Mouse (Mus musculus): ENCODE results near the gene Rfx3. TPM values are rescaled to one million over a fixed set of nuclear protein-coding genes. Genes with fewer than 3 reads are reported as not detected.

The Rfx3 gene
- polyA plus RNA-seq, 1 experiment = 29.7 TPM

DNA sequence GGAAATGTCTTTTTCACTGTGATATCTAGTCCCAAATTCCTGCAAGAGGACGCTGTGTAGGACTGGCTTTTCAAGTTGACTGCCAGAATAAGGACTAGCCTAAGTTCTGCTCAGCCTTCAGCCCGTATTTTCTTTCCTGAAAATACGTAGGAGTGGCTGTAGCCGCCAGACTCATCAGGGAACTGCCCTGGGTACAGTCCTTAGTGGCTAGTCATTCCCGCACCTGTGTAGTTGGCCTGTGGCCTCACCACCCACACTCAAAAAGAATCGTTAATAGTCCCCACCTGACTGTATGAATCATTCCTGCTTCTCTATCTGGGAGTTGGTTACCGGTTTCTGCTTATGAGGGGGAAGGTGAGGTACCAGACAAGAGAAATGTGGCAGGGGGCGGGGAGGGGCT is 272.1 kb downstream of the Rfx3 start:
- Histone ChIP-seq H3K36me3 (ENCODE audit: control insufficient read depth, insufficient read depth, low read length) (no peaks in the 10 kb centered on the region), H3K4me3 (ENCODE audit: control insufficient read depth, low read depth, low read length) (no peak overlapping the region), H3K4me1 (ENCODE audit: control insufficient read depth, insufficient read depth, low read length) (no peaks in the 10 kb centered on the region), H3K27ac (ENCODE audit: control insufficient read depth, insufficient read depth, low read depth, low read length) (no peak overlapping the region), H3K27me3 (ENCODE audit: control insufficient read depth, insufficient read depth, low read length) (no peaks in the 10 kb centered on the region)
- no peak for TF ChIP-seq CTCF (IDR thresholded peaks at IDR 0.05; ENCODE audit: control insufficient read depth, insufficient read depth, insufficient replicate concordance, low read depth, low read length)
- no peak for TF ChIP-seq POLR2A (IDR thresholded peaks at IDR 0.05; ENCODE audit: control insufficient read depth, low read depth, low read length)

DNA sequence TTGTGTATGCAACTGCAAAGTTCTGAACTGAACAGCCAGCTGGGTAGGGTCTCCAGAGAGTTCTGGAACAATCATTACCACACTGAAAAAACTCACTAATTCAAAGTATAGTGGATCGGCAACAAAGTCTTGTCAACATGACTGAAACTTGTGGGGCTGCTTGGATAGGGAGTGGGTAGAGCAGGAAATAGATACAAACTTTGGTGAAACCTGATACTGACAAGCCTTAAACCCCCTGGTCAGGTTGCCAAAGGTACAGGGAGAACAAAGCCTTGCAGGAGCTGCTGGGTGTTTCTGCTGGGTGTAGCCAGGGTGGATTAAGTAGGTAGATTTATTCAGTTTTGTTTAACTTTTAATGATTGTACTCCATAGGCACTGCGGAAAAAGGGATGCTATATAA is 274.4 kb downstream of the Rfx3 start:
- no peaks in the 10 kb centered on the region for H3K36me3 ChIP-seq (ENCODE audit: control insufficient read depth, insufficient read depth, low read length)

DNA sequence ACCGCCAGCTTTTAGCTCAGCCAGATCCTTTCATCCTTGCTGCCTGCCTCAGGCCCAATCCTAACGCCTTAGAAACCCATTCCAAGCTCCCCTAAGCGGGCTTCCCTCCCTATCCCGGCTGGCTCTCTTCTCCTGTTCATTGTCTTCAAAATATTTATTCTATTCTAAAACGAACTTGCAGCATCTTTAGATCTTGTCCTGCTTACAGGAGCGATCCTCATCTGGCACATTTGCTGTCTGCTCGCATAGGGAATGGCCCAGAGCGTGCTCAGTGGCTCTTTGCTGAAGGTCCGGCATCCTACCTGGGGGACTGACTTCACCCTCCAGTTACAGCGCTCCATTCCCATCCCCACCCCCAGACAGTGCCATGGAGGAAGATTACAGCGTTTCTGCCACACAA is 292.0 kb downstream of the Rfx3 start:
- TF ChIP-seq CTCF (IDR thresholded peaks at IDR 0.05; ENCODE audit: control insufficient read depth, insufficient read depth, insufficient replicate concordance, low read depth, low read length) (no peak), POLR2A (IDR thresholded peaks at IDR 0.05; ENCODE audit: control insufficient read depth, low read depth, low read length) (0 out of 2 replicates have a peak, but pooled peaks have one; percentile 19)
- peak overlapping the region; percentile 66 for H3K4me3 ChIP-seq (ENCODE audit: control insufficient read depth, low read depth, low read length)
- peaks cover 9% of the 10 kb centered on the region for H3K4me1 ChIP-seq (ENCODE audit: control insufficient read depth, insufficient read depth, low read length)
- no peak overlapping the region for H3K27ac ChIP-seq (ENCODE audit: control insufficient read depth, insufficient read depth, low read depth, low read length)
- H3K36me3 ChIP-seq (ENCODE audit: control insufficient read depth, insufficient read depth, low read length) = no peaks in the 10 kb centered on the region
- no peaks in the 10 kb centered on the region for H3K27me3 ChIP-seq (ENCODE audit: control insufficient read depth, insufficient read depth, low read length)

More for the DNA sequence above, 274.4 kb downstream of the Rfx3 start:
- H3K27me3 ChIP-seq (ENCODE audit: control insufficient read depth, insufficient read depth, low read length) = no peaks in the 10 kb centered on the region
- no peaks in the 10 kb centered on the region for H3K4me1 ChIP-seq (ENCODE audit: control insufficient read depth, insufficient read depth, low read length)
- no peak overlapping the region for H3K4me3 ChIP-seq (ENCODE audit: control insufficient read depth, low read depth, low read length)
- H3K27ac ChIP-seq (ENCODE audit: control insufficient read depth, insufficient read depth, low read depth, low read length) = no peak overlapping the region
- TF ChIP-seq CTCF (IDR thresholded peaks at IDR 0.05; ENCODE audit: control insufficient read depth, insufficient read depth, insufficient replicate concordance, low read depth, low read length) (no peak), POLR2A (IDR thresholded peaks at IDR 0.05; ENCODE audit: control insufficient read depth, low read depth, low read length) (no peak)

DNA sequence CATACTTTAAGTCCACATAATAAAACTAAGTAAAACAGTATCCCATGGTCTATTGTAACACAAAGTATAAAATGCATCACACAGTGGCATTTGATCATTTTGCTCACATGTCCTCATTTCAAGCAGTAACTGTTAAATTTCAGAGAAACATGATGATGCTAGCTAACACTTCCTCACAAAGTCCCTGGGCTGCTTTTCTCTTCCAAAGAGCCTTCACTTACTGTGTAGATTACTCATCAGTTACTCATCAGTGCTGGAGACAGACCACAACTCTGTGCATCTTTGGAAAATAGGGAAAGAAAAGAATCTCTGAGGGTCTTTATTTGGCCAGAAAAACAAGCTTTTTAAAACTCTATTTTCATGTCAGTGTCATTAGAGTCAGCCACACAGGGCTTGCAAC is 294.7 kb downstream of the Rfx3 start:
- no peak overlapping the region for H3K27ac ChIP-seq (ENCODE audit: control insufficient read depth, insufficient read depth, low read depth, low read length)
- H3K4me1 ChIP-seq (ENCODE audit: control insufficient read depth, insufficient read depth, low read length) = peaks cover 9% of the 10 kb centered on the region
- H3K36me3 ChIP-seq (ENCODE audit: control insufficient read depth, insufficient read depth, low read length) = no peaks in the 10 kb centered on the region
- H3K4me3 ChIP-seq (ENCODE audit: control insufficient read depth, low read depth, low read length) = no peak overlapping the region
- no peaks in the 10 kb centered on the region for H3K27me3 ChIP-seq (ENCODE audit: control insufficient read depth, insufficient read depth, low read length)
- TF ChIP-seq CTCF (IDR thresholded peaks at IDR 0.05; ENCODE audit: control insufficient read depth, insufficient read depth, insufficient replicate concordance, low read depth, low read length) = no peak
- no peak for TF ChIP-seq POLR2A (IDR thresholded peaks at IDR 0.05; ENCODE audit: control insufficient read depth, low read depth, low read length)
